Mouse (Mus musculus): ENCODE results near the gene Tdg.
A peak's percentile ranks its signal among the peaks of the same experiment; 100 is the strongest.
"Not testable (repeated sequence)": the region's sequence is repeated elsewhere in the genome, so short reads cannot be mapped to it uniquely, and the experiment has no call there.

Gene Tdg

GRCm38 (mm10) chr10:82629586-82630255 lies at the start of gene Tdg:
Gene Tdg (plus strand): TSS chr10:82629828.
- DNase-seq (ENCODE audit: low read depth), result peak; percentile 97

- peak; percentile 71 for DNase-seq (ENCODE audit: low read depth)
Measured at GRCm38 (mm10) chr10:82589673-82590072, 40.0 kb upstream of the Tdg start.

- not testable (repeated sequence) for DNase-seq (ENCODE audit: low read depth)
Measured at GRCm38 (mm10) chr10:82594421-82594820, 35.2 kb upstream of the Tdg start.

DNA sequence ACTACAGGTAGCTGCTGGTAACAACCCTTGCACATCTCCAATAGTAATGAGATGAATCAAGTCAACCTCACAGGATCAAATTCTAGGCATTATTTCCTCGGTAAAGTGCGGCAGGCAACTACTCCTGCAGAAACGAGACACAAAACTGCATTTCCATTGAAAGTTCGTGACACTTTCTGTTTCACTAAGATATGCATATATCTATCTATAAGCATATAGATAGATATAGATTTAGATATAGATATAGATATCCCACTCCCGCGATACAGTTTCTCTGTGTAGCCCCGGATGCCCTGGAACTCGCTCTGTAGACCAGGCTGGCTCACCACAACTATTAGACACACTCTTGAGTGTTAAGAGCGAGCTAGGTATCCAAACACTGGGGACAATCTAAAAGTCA lies 7.4 kb upstream of the Tdg start:
- peak; percentile 43 for DNase-seq (ENCODE audit: low read depth)

DNA sequence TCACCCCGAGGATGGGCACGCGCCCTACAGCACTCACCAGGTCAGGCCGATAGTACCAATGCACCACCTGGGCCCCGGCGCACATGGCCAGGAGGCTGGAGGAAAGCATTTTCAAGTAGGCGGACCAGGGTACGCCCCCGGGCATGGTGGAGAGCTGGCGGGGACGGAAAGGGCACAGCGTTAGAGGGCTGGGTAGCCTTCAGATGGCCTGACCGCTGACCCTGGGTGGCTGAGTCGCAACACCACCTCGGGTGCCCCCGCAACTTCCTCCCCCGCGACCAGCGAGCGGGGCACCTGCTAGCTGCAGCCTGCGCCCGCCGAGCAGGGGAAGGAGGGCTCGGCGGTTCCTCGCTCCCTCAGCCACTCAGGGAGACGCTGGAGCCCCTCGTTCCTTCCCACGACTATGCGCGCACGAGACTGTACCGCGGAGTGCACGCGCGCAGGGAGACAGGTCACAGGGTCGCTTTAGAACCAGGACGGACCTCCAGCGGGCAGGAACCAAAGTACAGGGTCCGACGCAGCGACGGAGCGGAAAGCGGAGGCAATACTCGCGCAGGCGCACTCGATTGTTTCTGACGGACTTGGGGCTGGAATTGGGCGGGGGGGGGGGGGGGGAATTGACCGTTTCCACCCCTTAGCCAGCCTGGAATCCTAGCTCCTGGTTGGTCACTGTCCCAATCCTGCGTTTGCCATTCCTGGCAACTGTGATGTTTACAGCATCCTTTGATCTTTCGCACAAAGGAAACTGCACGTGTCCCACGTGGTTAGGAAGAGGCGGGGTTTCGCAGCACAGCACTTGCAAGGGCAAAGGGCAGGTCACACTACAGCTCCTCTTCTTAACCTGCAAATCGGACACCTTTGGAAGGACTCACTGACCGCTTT lies 6.7 kb upstream of the Tdg start, which contains the start of gene 1190007I07Rik:
TSS of gene 1190007I07Rik (minus strand) at position 558 of the 882 bp plus-strand sequence.
- DNase-seq (ENCODE audit: low read depth), result peak; percentile 91

DNA sequence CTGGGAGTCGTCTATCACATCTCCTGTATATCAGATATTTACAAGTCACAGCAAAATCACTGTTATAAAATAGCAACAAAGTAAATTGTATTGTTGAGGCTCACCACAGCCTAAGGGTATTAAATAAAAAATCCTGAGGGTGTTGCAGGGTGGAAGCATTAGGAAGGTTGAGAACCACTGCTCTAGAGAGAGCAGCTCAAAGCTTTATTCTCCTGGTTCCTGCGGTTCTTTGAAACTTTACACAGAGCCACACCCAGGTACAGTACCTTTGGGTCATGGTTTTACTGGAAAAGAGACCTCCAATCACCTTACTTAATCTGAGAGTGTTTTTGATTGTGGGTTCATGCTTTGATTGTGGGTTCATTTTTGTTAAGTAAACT lies 6.1 kb upstream of the Tdg start:
- not testable (repeated sequence) for DNase-seq (ENCODE audit: low read depth)

GRCm38 (mm10) chr10:82629111-82629585 lies 480 bp upstream of the Tdg start:
- DNase-seq (ENCODE audit: low read depth), result no peak

DNA sequence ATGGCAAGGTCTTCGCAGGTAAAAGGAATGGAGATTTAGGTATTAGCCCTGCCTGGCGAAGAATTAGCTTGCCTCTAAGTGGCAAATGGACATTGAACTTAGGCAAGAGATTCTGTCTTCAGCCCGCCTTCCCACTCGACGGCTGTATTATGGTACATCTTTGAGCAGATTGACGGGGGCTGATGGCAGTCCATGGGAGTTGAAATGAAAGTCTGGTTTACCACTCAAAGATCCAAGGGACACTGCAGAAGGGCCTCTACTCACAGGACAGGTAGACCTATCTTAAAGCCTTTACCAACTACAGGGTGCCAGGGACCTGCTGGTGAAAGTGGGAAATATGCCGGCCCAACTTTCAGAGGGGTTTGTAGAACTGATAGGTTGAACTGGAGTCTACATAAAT lies 869 bp downstream of the Tdg start:
- no peak for DNase-seq (ENCODE audit: low read depth)

DNA sequence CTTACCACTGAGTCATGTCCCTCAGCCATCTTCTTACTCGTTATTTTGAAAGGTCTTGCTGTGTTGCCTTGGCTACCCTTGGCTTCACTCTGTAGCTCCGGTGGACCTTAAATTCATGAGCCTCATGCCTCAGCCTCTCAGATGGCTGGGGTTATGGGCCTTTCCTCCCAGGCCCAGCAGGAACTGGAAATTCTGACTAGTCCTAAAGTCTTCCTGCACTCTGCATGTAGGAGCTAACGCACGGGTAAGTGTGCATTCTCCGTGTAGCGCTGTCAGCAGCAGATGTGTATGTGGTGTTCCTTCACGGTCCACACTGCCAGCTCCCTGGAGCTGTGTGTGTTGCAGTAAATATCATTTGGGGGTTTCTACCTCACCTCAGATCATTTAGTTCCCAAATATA lies 1.5 kb downstream of the Tdg start:
- DNase-seq (ENCODE audit: low read depth), result peak; percentile 33

- no peak for DNase-seq (ENCODE audit: low read depth)
Measured at GRCm38 (mm10) chr10:82632496-82633280, 3.1 kb downstream of the Tdg start.

GRCm38 (mm10) chr10:82634348-82634747 lies 4.7 kb downstream of the Tdg start:
- no peak for DNase-seq (ENCODE audit: low read depth)

DNA sequence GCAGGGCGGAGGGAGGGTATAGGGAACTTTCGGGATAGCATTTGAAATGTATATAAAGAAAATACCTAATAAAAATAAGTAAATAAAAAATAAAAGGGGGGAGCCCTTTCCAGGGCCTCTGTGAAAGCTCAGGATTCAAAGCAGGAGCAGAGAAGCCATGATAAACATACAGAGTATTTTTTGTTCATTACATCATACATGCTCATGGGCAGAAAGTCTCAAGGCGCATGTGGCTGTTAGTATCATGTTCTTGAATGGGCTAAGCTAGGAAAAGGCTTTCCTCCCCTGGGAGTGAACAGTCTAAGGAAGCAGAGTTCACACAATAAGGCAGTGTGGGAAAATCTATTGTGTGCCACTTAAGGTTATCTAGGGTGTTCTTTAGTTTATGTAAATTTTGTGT lies 6.7 kb downstream of the Tdg start:
- DNase-seq (ENCODE audit: low read depth), result no peak

DNA sequence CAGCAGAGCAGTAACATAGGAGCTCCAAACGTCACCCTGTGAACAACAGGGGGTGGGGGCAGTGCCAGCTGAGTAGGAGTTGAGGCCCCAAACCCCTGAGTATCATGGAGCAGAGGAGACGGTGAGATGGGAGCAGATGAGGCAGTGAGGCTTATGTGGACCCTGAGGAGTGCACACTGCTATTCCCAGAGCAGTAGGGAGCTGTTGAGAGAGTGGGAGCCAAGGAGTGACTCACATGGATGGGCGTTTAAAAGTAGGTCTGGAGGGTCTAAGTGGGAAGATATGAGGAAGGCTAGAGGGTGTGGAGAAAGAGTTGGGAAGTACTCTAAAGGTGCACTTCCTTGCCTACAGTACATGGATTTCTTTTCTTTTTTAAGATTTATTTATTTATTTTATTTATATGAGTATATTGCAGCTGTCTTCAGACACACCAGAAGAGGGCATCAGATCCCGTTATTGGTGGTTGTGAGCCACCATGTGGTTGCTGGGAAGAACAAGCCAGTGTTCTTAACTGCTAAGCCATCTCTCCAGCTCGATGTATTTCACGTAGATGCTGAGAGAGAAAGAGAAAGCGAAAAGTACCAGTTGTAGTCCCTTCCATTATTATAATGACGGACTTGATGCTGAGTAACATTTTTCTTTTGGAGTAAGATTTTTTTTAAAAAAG lies 9.5 kb downstream of the Tdg start:
- no peak for DNase-seq (ENCODE audit: low read depth)

DNA sequence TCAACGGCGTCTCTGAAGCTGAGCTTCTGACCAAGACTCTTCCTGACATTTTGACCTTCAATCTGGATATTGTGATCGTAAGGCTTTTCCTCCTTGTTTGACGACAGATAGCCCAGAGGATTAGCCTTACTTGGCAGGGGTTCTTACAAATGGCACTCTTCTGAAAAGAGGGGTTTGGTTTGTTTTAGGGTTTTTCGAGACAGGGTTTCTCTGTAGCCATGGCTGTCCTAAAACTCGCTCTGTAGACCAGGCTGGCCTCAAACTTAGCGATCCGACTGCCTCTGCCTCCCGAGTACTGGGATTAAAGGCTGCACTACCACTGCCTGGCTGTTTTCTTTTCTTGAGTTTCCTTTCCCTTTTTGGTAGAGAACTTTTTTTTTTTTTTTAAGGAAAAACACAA lies 11.9 kb downstream of the Tdg start:
- no peak for DNase-seq (ENCODE audit: low read depth)

- no peak for DNase-seq (ENCODE audit: low read depth)
Measured at GRCm38 (mm10) chr10:82646083-82646482, 16.5 kb downstream of the Tdg start.

- peak; percentile 42 for DNase-seq (ENCODE audit: low read depth)
Measured at GRCm38 (mm10) chr10:82647205-82647811, 17.7 kb downstream of the Tdg start.

- DNase-seq (ENCODE audit: low read depth), result no peak
Measured at GRCm38 (mm10) chr10:82651221-82651620, 21.6 kb downstream of the Tdg start.

DNA sequence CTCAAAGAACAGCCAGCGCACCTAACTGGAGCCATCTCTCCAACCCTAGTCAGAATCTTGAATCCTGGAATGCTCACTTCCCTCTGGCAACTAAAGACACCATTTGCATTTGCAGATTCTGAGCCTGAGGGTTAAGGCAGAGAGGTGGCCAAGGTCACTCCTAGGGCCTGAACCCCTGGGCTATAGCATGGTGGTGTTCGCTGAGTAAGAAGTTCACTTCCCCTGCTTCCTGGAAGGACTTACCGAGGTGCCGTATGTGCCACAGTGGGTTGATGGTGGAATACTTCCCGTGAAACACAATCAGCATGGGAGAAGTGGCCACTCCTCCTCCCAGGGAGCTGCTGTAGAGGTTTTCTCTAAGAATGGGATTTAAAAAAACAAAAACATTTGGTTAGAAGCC lies 23.0 kb downstream of the Tdg start:
- no peak for DNase-seq (ENCODE audit: low read depth)

GRCm38 (mm10) chr10:82654581-82654980 lies 25.0 kb downstream of the Tdg start:
- no peak for DNase-seq (ENCODE audit: low read depth)

GRCm38 (mm10) chr10:82661820-82662219 lies 32.2 kb downstream of the Tdg start:
- no peak for DNase-seq (ENCODE audit: low read depth)

GRCm38 (mm10) chr10:82662267-82662990 lies 32.8 kb downstream of the Tdg start:
- peak; percentile 62 for DNase-seq (ENCODE audit: low read depth)
